Mouse (Mus musculus): ENCODE measurements around the gene Itpkc. TPM values are rescaled to one million over a fixed set of nuclear protein-coding genes. Genes with fewer than 3 reads are reported as not detected.
A peak's percentile ranks its signal among the peaks of the same experiment; 100 is the strongest.

Itpkc gene
- polyA plus RNA-seq, 1 experiment from 2014 or later, result 8.9 TPM

DNA sequence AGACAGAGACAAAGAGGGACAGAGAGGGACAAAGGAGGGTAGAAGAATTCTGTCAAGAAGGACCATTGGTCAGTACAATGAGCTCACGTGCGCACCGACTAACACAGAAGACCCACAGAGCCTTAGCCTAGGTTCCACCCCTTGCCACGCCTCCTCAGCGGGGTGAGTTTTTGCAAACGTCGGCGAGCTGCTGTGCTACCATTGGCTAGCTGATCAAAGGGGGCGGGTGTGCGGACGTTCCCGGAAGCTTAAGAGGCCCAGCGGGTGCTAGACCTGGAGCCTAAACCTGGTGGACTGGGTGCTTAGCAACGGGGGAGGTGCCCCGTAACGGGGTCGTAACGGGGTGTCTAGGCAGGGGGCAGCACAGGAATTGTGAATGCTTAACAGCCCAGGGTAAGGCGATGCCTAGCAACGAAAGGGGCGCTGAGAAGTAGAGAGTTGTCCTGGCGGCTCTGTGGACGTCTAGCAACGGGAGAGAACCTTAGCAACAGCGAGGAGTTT, 4.4 kb upstream of the Itpkc start, which contains the start of gene Coq8b:
Gene Coq8b, plus strand, starts transcription at position 243 of the 501 bp plus-strand sequence.
- Histone ChIP-seq H3K4me1 (replicated peaks; ENCODE audit: control insufficient read depth, insufficient read depth, low read length) (peaks cover 17% of the 10 kb centered on the region), H3K4me3 (ENCODE audit: low read depth, low read length) (peak within 1 kb of the TSS; percentile 56), H3K9ac (ENCODE audit: low read length) (peak within 1 kb of the TSS; percentile 39), H3K27me3 (replicated peaks; ENCODE audit: control insufficient read depth, insufficient read depth, low read length) (no peaks in the 10 kb centered on the region), H3K4me2 (ENCODE audit: low read length) (peak within 1 kb of the TSS; percentile 57), H3K27ac (ENCODE audit: low read depth) (peak within 1 kb of the TSS; percentile 22), H3K9me3 (ENCODE audit: control insufficient read depth, low read length) (no peaks in the 10 kb centered on the region), H3K36me3 (ENCODE audit: control insufficient read depth, insufficient read depth, low read length) (peaks cover 3% of the 10 kb centered on the region; the same call in 1 of the 2 replicates)
- peak; percentile 84 for ATAC-seq (replicated peaks; ENCODE audit: low FRiP score, low TSS enrichment, low read depth)
- DNase-seq (ENCODE audit: low spot score), result peak; percentile 95
- under 1% methylated on average over 25 of the region's 25 CpGs for WGBS

DNA sequence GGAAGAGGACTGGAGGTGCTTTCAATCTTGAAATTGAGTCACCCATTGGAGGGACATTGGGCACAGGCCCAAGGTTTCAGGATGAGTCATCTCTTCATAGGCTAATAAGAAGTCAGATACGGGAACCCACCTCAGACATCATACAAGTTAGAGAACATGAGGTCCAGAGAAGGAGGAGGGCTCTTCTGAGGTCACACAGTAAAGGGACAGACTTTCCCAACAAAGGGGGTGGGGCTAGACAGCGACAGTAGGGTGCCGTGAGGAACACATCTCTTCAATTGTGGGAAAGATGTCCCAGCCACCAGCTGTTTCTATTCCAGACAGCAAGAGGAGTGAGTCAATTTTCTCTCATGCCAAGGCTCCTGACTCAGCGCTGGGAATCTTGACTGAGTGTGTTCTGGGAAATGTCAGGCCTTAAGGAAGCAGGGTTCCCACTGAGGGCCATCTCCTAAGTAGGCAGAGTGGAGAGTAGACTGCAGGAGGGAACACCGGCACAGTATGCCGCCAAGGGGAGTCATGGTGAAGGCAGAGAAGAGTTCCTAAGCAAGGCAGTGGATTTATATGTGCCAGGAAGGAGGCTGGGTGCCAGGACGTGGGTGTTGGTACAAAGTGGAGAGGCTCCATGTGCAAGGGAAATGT, 3.4 kb upstream of the Itpkc start:
- no peaks in the 10 kb centered on the region for H3K27me3 ChIP-seq (replicated peaks; ENCODE audit: control insufficient read depth, insufficient read depth, low read length)
- ATAC-seq (replicated peaks; ENCODE audit: low FRiP score, low TSS enrichment, low read depth) (no peak), DNase-seq (ENCODE audit: low spot score) (no peak)
- WGBS, result 57% methylated on average over 7 of the region's 7 CpGs
- no peak overlapping the region for H3K9ac ChIP-seq (ENCODE audit: low read length)
- no peak overlapping the region for H3K4me3 ChIP-seq (ENCODE audit: low read depth, low read length)
- H3K4me2 ChIP-seq (ENCODE audit: low read length), result no peak overlapping the region
- peaks cover 22% of the 10 kb centered on the region for H3K4me1 ChIP-seq (replicated peaks; ENCODE audit: control insufficient read depth, insufficient read depth, low read length)
- no peaks in the 10 kb centered on the region for H3K36me3 ChIP-seq (ENCODE audit: control insufficient read depth, insufficient read depth, low read length)
- H3K9me3 ChIP-seq (ENCODE audit: control insufficient read depth, low read length), result no peaks in the 10 kb centered on the region
- 0 out of 2 replicates have a peak overlapping the region, but pooled peaks have one; percentile 22 for H3K27ac ChIP-seq (ENCODE audit: low read depth)

DNA sequence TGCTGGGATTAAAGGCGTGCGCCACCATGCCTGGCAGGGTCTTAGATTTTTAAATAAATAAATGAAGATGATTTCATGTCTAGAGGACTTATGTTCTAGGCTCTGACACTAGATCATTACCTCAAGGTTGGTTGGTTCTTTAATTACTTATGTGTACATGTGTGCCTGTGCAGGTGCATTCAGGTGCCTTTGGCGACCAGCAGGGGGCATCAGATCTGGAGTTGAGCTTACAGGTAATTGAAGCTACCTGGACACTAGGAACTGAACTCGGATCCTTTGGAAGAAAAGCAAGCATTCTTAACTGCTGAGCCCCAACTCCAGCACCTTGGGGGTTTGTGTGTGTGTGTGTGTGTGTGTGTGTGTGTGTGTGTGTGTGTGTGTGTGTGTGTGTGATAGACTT, 2.3 kb upstream of the Itpkc start:
- Histone ChIP-seq H3K27ac (ENCODE audit: low read depth) (no peak overlapping the region), H3K4me2 (ENCODE audit: low read length) (no peak overlapping the region), H3K9ac (ENCODE audit: low read length) (no peak overlapping the region), H3K4me1 (replicated peaks; ENCODE audit: control insufficient read depth, insufficient read depth, low read length) (peaks cover 32% of the 10 kb centered on the region), H3K27me3 (replicated peaks; ENCODE audit: control insufficient read depth, insufficient read depth, low read length) (no peaks in the 10 kb centered on the region), H3K9me3 (ENCODE audit: control insufficient read depth, low read length) (no peaks in the 10 kb centered on the region), H3K36me3 (ENCODE audit: control insufficient read depth, insufficient read depth, low read length) (no peaks in the 10 kb centered on the region), H3K4me3 (ENCODE audit: low read depth, low read length) (no peak overlapping the region)
- WGBS, result 70% methylated on average over 4 of the region's 4 CpGs
- ATAC-seq (replicated peaks; ENCODE audit: low FRiP score, low TSS enrichment, low read depth), result no peak
- DNase-seq (ENCODE audit: low spot score), result no peak

DNA sequence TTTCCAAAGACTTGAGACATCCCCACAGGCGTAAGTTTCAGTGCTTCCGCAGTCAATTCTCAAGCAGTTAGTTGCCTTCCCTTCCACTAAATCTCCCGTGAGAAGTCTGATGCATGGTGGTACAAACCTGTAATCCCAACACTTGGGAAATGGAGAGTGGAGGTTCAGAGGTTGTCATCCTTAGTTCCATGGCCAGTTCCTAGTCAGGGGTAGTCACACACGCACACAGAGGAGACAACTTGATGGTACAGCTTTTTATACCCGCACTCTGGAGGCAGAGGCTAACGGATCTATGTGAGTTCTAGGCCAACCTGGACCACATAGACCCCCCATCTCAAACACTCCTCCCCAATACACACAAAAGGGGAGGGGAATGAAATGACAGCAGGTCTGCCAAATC, 404 bp upstream of the Itpkc start:
- Histone ChIP-seq H3K9me3 (ENCODE audit: control insufficient read depth, low read length) (no peaks in the 10 kb centered on the region), H3K4me2 (ENCODE audit: low read length) (peak overlapping the region; percentile 77), H3K27me3 (replicated peaks; ENCODE audit: control insufficient read depth, insufficient read depth, low read length) (no peaks in the 10 kb centered on the region), H3K36me3 (ENCODE audit: control insufficient read depth, insufficient read depth, low read length) (no peaks in the 10 kb centered on the region), H3K4me3 (ENCODE audit: low read depth, low read length) (peak overlapping the region; percentile 84), H3K4me1 (replicated peaks; ENCODE audit: control insufficient read depth, insufficient read depth, low read length) (peaks cover 48% of the 10 kb centered on the region), H3K9ac (ENCODE audit: low read length) (peak overlapping the region; percentile 85), H3K27ac (ENCODE audit: low read depth) (peak overlapping the region; percentile 85)
- 13% methylated on average over 6 of the region's 6 CpGs for WGBS
- ATAC-seq (replicated peaks; ENCODE audit: low FRiP score, low TSS enrichment, low read depth) (no peak), DNase-seq (ENCODE audit: low spot score) (no peak)

DNA sequence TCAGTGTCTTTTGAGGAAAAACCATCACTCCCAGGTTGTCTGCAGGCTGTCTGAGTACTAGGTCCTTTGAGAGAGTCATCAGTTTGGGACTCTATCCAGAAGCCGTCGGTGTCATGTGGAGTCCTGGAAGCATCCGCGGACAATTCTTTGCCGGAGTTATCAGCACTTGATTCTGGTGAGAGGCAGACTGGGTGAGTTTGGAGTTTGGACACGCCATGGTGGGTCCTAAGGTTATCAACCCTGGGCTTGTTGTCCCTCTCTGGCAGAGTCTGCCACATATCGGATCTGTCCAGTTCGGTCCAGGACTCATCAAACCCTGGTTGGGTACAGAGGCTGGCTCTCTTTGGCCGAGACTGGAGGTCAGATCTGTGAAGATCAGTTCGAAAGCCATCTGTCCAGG, 785 bp downstream of the Itpkc start:
- Histone ChIP-seq H3K9ac (ENCODE audit: low read length) (peak overlapping the region; percentile 85), H3K4me3 (ENCODE audit: low read depth, low read length) (peak overlapping the region; percentile 84), H3K9me3 (ENCODE audit: control insufficient read depth, low read length) (no peaks in the 10 kb centered on the region), H3K4me2 (ENCODE audit: low read length) (peak overlapping the region; percentile 77), H3K27ac (ENCODE audit: low read depth) (peak overlapping the region; percentile 85), H3K27me3 (replicated peaks; ENCODE audit: control insufficient read depth, insufficient read depth, low read length) (no peaks in the 10 kb centered on the region), H3K4me1 (replicated peaks; ENCODE audit: control insufficient read depth, insufficient read depth, low read length) (peaks cover 46% of the 10 kb centered on the region), H3K36me3 (ENCODE audit: control insufficient read depth, insufficient read depth, low read length) (no peaks in the 10 kb centered on the region)
- 0 out of 2 replicates have a peak, but pooled peaks have one; percentile 0 for ATAC-seq (replicated peaks; ENCODE audit: low FRiP score, low TSS enrichment, low read depth)
- 3% methylated on average over 10 of the region's 10 CpGs for WGBS
- DNase-seq (ENCODE audit: low spot score), result no peak

DNA sequence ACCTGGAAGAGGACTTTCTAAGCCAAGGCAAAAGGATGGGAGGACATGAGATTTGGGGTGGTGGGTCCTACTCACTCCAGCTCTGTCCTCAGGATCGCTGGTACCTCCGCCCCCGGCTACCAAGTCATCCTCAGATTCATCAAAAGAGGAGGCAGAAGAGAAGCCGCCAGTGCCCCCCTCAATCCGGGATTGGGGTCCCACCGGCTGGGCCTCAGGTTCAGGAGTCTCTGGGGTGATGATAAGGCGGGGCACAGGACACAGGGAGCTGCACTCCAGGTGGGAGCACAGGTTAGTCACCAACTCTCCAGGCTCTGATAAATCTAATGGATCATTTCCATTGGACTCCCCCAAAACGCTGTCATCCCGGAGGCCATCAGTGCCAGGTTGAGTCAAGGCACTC, 1.2 kb downstream of the Itpkc start:
- ATAC-seq (replicated peaks; ENCODE audit: low FRiP score, low TSS enrichment, low read depth) (no peak), DNase-seq (ENCODE audit: low spot score) (no peak)
- H3K27ac ChIP-seq (ENCODE audit: low read depth), result no peak overlapping the region
- peak overlapping the region; percentile 85 for H3K9ac ChIP-seq (ENCODE audit: low read length)
- peak overlapping the region; percentile 84 for H3K4me3 ChIP-seq (ENCODE audit: low read depth, low read length)
- no peaks in the 10 kb centered on the region for H3K27me3 ChIP-seq (replicated peaks; ENCODE audit: control insufficient read depth, insufficient read depth, low read length)
- H3K4me2 ChIP-seq (ENCODE audit: low read length), result peak overlapping the region; percentile 77
- WGBS, result 21% methylated on average over 9 of the region's 9 CpGs
- H3K4me1 ChIP-seq (replicated peaks; ENCODE audit: control insufficient read depth, insufficient read depth, low read length), result peaks cover 46% of the 10 kb centered on the region
- H3K36me3 ChIP-seq (ENCODE audit: control insufficient read depth, insufficient read depth, low read length), result no peaks in the 10 kb centered on the region
- H3K9me3 ChIP-seq (ENCODE audit: control insufficient read depth, low read length), result no peaks in the 10 kb centered on the region

DNA sequence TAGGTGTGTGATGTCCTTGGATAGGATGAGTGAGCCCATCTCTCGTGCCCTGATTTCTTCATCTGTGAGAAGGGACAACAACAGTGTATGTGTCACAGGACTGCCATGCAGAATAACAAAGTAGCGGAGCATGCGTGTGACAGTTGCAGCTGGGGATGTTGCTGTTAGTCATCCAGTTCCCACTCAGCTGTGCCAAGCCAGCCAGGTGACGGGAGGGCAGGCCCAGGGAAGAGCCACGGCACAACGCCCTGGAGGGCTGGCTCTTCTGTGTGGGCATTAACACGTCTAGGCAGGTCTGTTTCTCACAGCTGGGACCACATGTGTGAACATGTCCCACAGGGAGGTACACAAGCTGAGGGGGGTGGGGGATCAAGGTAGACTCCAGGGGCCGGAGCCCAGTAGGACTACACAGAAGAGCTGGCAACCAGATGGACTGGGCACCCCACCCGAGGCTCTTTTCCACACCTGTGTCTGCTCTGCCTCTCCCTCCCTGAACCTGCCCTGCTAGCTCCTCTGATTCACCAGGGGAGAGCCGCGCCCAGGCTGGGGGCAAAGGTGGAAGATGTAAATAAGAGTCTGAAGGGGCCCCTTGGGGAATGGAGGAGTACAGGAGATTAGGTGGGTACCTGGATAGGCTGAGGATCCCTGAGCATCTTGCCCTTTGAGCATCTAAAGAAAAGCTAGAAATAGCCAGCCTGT, 3.4 kb downstream of the Itpkc start:
- WGBS, result 58% methylated on average over 11 of the region's 11 CpGs
- peak overlapping the region; percentile 64 for H3K27ac ChIP-seq (ENCODE audit: low read depth)
- peak overlapping the region; percentile 30; the same call in 1 of the 2 replicates for H3K9ac ChIP-seq (ENCODE audit: low read length)
- peaks cover 10% of the 10 kb centered on the region for H3K36me3 ChIP-seq (ENCODE audit: control insufficient read depth, insufficient read depth, low read length)
- H3K4me2 ChIP-seq (ENCODE audit: low read length), result peak overlapping the region; percentile 77
- no peaks in the 10 kb centered on the region for H3K9me3 ChIP-seq (ENCODE audit: control insufficient read depth, low read length)
- H3K27me3 ChIP-seq (replicated peaks; ENCODE audit: control insufficient read depth, insufficient read depth, low read length), result no peaks in the 10 kb centered on the region
- H3K4me3 ChIP-seq (ENCODE audit: low read depth, low read length), result peak overlapping the region; percentile 84
- H3K4me1 ChIP-seq (replicated peaks; ENCODE audit: control insufficient read depth, insufficient read depth, low read length), result peaks cover 41% of the 10 kb centered on the region
- ATAC-seq (replicated peaks; ENCODE audit: low FRiP score, low TSS enrichment, low read depth) (peak; percentile 52), DNase-seq (ENCODE audit: low spot score) (peak; percentile 77)

DNA sequence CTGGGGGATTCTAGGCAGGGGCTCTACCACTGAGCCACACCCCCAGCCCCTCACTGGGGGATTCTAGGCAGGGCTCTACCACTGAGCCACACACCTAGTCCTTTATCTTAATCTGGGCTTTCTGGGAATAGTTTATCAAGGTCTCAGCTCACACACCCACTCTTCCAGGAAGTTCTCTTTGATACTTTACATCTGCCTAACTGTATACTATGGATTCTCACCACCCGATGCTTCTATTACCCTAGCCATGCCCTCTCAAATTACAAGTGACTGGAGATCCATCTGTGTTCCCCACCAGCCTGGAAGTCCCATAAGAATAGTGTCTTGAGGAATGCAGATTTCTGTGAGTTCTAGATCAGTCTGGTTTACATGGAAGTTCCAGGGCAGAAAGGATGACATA, 5.9 kb downstream of the Itpkc start:
- no peak overlapping the region for H3K4me3 ChIP-seq (ENCODE audit: low read depth, low read length)
- peaks cover 37% of the 10 kb centered on the region for H3K4me1 ChIP-seq (replicated peaks; ENCODE audit: control insufficient read depth, insufficient read depth, low read length)
- no peak for ATAC-seq (replicated peaks; ENCODE audit: low FRiP score, low TSS enrichment, low read depth)
- no peaks in the 10 kb centered on the region for H3K9me3 ChIP-seq (ENCODE audit: control insufficient read depth, low read length)
- no peak overlapping the region for H3K9ac ChIP-seq (ENCODE audit: low read length)
- 72% methylated on average over 1 of the region's 1 CpGs for WGBS
- no peak overlapping the region for H3K27ac ChIP-seq (ENCODE audit: low read depth)
- no peak overlapping the region for H3K4me2 ChIP-seq (ENCODE audit: low read length)
- H3K27me3 ChIP-seq (replicated peaks; ENCODE audit: control insufficient read depth, insufficient read depth, low read length), result no peaks in the 10 kb centered on the region
- no peak for DNase-seq (ENCODE audit: low spot score)
- peaks cover 30% of the 10 kb centered on the region for H3K36me3 ChIP-seq (ENCODE audit: control insufficient read depth, insufficient read depth, low read length)
